Mouse (Mus musculus) CD4-positive naive resting alpha-beta T cell, adult 57 days (primary cell): ENCODE data around the gene Sec16a. TPM values are rescaled to one million over a fixed set of nuclear protein-coding genes. Genes with fewer than 3 reads are reported as not detected.

Experiments
- total RNA-seq: library from RNA; stranded (reverse); gene quantifications from one replicate; pipeline ENCODE4 v1.2.4, GENCODE M21; 2023

The Sec16a gene
- 82.1 TPM for total RNA-seq

GRCm38 (mm10) chr2:26444946-26445665 lies at the start of gene Sec16a:
Sec16a (minus strand) TSS chr2:26445216.

GRCm38 (mm10) chr2:26408515-26409356 lies 36.3 kb downstream of the Sec16a start, which contains the start of gene Inpp5e:
Inpp5e (minus strand) TSS chr2:26409203.

GRCm38 (mm10) chr2:26389154-26389690 lies 55.8 kb downstream of the Sec16a start, which contains the start of the genes Entr1 and Pmpca:
Entr1 (minus strand) TSS chr2:26389316.
Pmpca (plus strand) TSS chr2:26389339.

GRCm38 (mm10) chr2:26380131-26380771 lies 64.8 kb downstream of the Sec16a start, which contains the start of gene Snapc4:
Snapc4 (minus strand) TSS chr2:26380653.

GRCm38 (mm10) chr2:26360772-26361171 lies 84.2 kb downstream of the Sec16a start, which contains the start of gene Card9:
Card9 (minus strand) TSS chr2:26360918.

Other genes starting within 250 kb of the Sec16a start
- gene Lhx3, start 236.9 kb downstream of the Sec16a start, total RNA-seq, result not detected
- 7.1 TPM for gene Qsox2, start 207.7 kb downstream of the Sec16a start, total RNA-seq
- gene Ccdc187, start 150.7 kb downstream of the Sec16a start, total RNA-seq, result 0.06 TPM
- 29.5 TPM for gene Gpsm1, start 129.7 kb downstream of the Sec16a start, total RNA-seq
- 10.1 TPM for gene Dnlz, start 93.1 kb downstream of the Sec16a start, total RNA-seq
- gene Card9, start 84.3 kb downstream of the Sec16a start, total RNA-seq, result 9.0 TPM
- 112 TPM for gene Snapc4, start 64.6 kb downstream of the Sec16a start, total RNA-seq
- 138 TPM for gene Entr1, start 55.9 kb downstream of the Sec16a start, total RNA-seq
- 80.1 TPM for gene Pmpca, start 55.9 kb downstream of the Sec16a start, total RNA-seq
- gene Inpp5e, start 36.0 kb downstream of the Sec16a start, total RNA-seq, result 32.6 TPM
- 130 TPM for gene Notch1, start 71.4 kb upstream of the Sec16a start, total RNA-seq
- 5.3 TPM for gene Egfl7, start 134.8 kb upstream of the Sec16a start, total RNA-seq
- not detected for gene Gm20532, start 141.4 kb upstream of the Sec16a start, total RNA-seq
- gene Agpat2, start 159.2 kb upstream of the Sec16a start, total RNA-seq, result 12.1 TPM
- 1.7 TPM for gene Fam69b, start 183.2 kb upstream of the Sec16a start, total RNA-seq
- 3.5 TPM for gene Lcn4, start 226.1 kb upstream of the Sec16a start, total RNA-seq